In genomic region chr11:69471491-69471890, GRCm38 (mm10) we compare ENCODE assay signal across 17 mouse cellular contexts. TPM values are rescaled to one million over a fixed set of nuclear protein-coding genes. Genes with fewer than 3 reads are reported as not detected.
DNase-seq lines count a peak whose midpoint lies in the region; ATAC-seq and TF ChIP-seq lines count a peak whose summit lies in the region.
"Had no signal": no experiment of that assay in that cellular context is flagged by ENCODE, and none has a peak within 500 bp of the region (broad histone marks: within the 10 kb centered on the region; RNA-seq: fewer than 3 reads in every experiment).

No protein-coding gene starts in this region.

- no peak for DNase-seq in heart, adult 9 months (ENCODE audit: low spot score in 2 of 2)
- DNase-seq in 416B (ENCODE audit: low read depth) = peak; percentile 32
- peak; percentile 47 for DNase-seq in MEL (ENCODE audit: low read depth, low spot score)
- DNase-seq in embryonic facial prominence, embryonic 14.5 days (ENCODE audit: low spot score) = peak; percentile 40
- DNase-seq in left cerebral cortex, postnatal 14 days (ENCODE audit: low spot score in 2 of 2) = no peak
- no peak for DNase-seq in lung, postnatal 36 days
- DNase-seq: cerebellum, postnatal 10 days; heart, adult 11 months; heart, postnatal 4 days; kidney, adult 18-20 months; liver, embryonic 13.5 days; lung, postnatal 4 days; thymus, postnatal 14 days had no signal

- H3K9me3 ChIP-seq in heart, embryonic 12.5 days (replicated peaks) = no peaks in the 10 kb centered on the region
- H3K9me3 ChIP-seq in MEL (replicated peaks; ENCODE audit: insufficient read depth, low read length) = no peaks in the 10 kb centered on the region
- no peaks in the 10 kb centered on the region for H3K9me3 ChIP-seq in embryonic facial prominence, embryonic 14.5 days (ENCODE audit: control insufficient read depth, low read length)
- H3K9me3 ChIP-seq in forebrain, embryonic 13.5 days (replicated peaks) = no peaks in the 10 kb centered on the region
- H3K9me3 ChIP-seq: liver, embryonic 13.5 days had no signal

- H3K79me2 ChIP-seq in MEL (ENCODE audit: control insufficient read depth, insufficient read depth, low read length, poor library complexity) = no peaks in the 10 kb centered on the region

- H3K9ac ChIP-seq in heart, embryonic 12.5 days = 0 out of 2 replicates have a peak overlapping the region, but pooled peaks have one; percentile 15
- no peak overlapping the region for H3K9ac ChIP-seq in MEL (ENCODE audit: control insufficient read depth, low read depth, low read length, poor library complexity, severe bottlenecking)
- no peak overlapping the region for H3K9ac ChIP-seq in embryonic facial prominence, embryonic 14.5 days (ENCODE audit: low read depth, low read length)
- no peak overlapping the region for H3K9ac ChIP-seq in forebrain, embryonic 13.5 days
- H3K9ac ChIP-seq: liver, embryonic 13.5 days had no signal

- peaks cover 26% of the 10 kb centered on the region for H3K4me1 ChIP-seq in heart, embryonic 12.5 days (replicated peaks)
- H3K4me1 ChIP-seq in MEL (ENCODE audit: control insufficient read depth in 1 of 2, insufficient read depth in 2 of 2, low read length in 2 of 2) = peaks cover 2 to 31% of the 10 kb centered on the region in 2 experiments; a peak in 3 of 4 replicates
- H3K4me1 ChIP-seq in embryonic facial prominence, embryonic 14.5 days (ENCODE audit: control insufficient read depth, insufficient read depth, low read length) = no peaks in the 10 kb centered on the region
- no peaks in the 10 kb centered on the region for H3K4me1 ChIP-seq in forebrain, embryonic 13.5 days

- no peaks in the 10 kb centered on the region for H3K36me3 ChIP-seq in heart, embryonic 12.5 days
- peaks cover 0 to 15% of the 10 kb centered on the region in 2 experiments; a peak in 2 of 4 replicates for H3K36me3 ChIP-seq in MEL (ENCODE audit: control insufficient read depth in 1 of 2, insufficient read depth in 2 of 2, low read length in 2 of 2)
- H3K36me3 ChIP-seq in embryonic facial prominence, embryonic 14.5 days (ENCODE audit: control insufficient read depth, insufficient read depth, low read length) = no peaks in the 10 kb centered on the region
- H3K36me3 ChIP-seq in forebrain, embryonic 13.5 days (ENCODE audit: poor library complexity, severe bottlenecking) = no peaks in the 10 kb centered on the region
- H3K36me3 ChIP-seq: liver, embryonic 13.5 days had no signal

- H3K27ac ChIP-seq in heart, embryonic 12.5 days (ENCODE audit: poor library complexity, severe bottlenecking) = no peak overlapping the region
- H3K27ac ChIP-seq in MEL (ENCODE audit: control insufficient read depth, low read depth, low read length) = no peak overlapping the region
- H3K27ac ChIP-seq in embryonic facial prominence, embryonic 14.5 days (replicated peaks; ENCODE audit: low read depth, low read length) = no peak overlapping the region
- no peak overlapping the region for H3K27ac ChIP-seq in forebrain, embryonic 13.5 days
- H3K27ac ChIP-seq: liver, embryonic 13.5 days had no signal

- TF ChIP-seq EP300 in MEL (IDR thresholded peaks at IDR 0.05; ENCODE audit: low read depth in 1 of 2, low read length in 2 of 2) = no peak

- no peak for TF ChIP-seq RAD21 in MEL (IDR thresholded peaks at IDR 0.05; ENCODE audit: low read depth, low read length)

- no peak for TF ChIP-seq POLR2A in MEL (IDR thresholded peaks at IDR 0.05; ENCODE audit: control insufficient read depth in 1 of 2, insufficient read depth in 1 of 2, low read depth in 1 of 2, low read length in 2 of 2, poor library complexity in 1 of 2)

- no peak for TF ChIP-seq CTCF in MEL (IDR thresholded peaks at IDR 0.05 in 2 of 3, conservative IDR thresholded peaks at IDR 0.05 in 1 of 3; ENCODE audit: control insufficient read depth in 1 of 3, insufficient read depth in 1 of 3, low read depth in 2 of 3, low read length in 3 of 3, poor library complexity in 1 of 3, severe bottlenecking in 1 of 3)

- no peak overlapping the region for H3K4me3 ChIP-seq in heart, embryonic 12.5 days
- H3K4me3 ChIP-seq in MEL (ENCODE audit: control insufficient read depth in 1 of 2, insufficient read depth in 1 of 2, low read depth in 2 of 2, low read length in 2 of 2) = no peak overlapping the region
- H3K4me3 ChIP-seq in embryonic facial prominence, embryonic 14.5 days (ENCODE audit: low read depth, low read length) = no peak overlapping the region
- no peak overlapping the region for H3K4me3 ChIP-seq in forebrain, embryonic 13.5 days
- H3K4me3 ChIP-seq: erythroblast, embryonic 14.5 days; liver, embryonic 13.5 days had no signal

- H3K27me3 ChIP-seq in heart, embryonic 12.5 days (replicated peaks) = 0 out of 2 replicates have a peak, but pooled peaks cover 4% of the 10 kb centered on the region
- H3K27me3 ChIP-seq in MEL (ENCODE audit: control insufficient read depth in 1 of 2, insufficient read depth in 2 of 2, low read length in 2 of 2) = peaks cover 0 to 11% of the 10 kb centered on the region in 2 experiments; a peak in 2 of 4 replicates
- H3K27me3 ChIP-seq in embryonic facial prominence, embryonic 14.5 days (replicated peaks; ENCODE audit: control insufficient read depth, insufficient read depth, low read length) = no peaks in the 10 kb centered on the region
- H3K27me3 ChIP-seq in forebrain, embryonic 13.5 days = no peaks in the 10 kb centered on the region

- ATAC-seq in heart, embryonic 12.5 days (ENCODE audit: insufficient number of reproducible peaks, low FRiP score) = no peak
- ATAC-seq in embryonic facial prominence, embryonic 14.5 days (ENCODE audit: low read depth) = no peak
- no peak for ATAC-seq in forebrain, embryonic 13.5 days
- ATAC-seq: activated CD4-positive, CD25-positive, alpha-beta regulatory T cell, adult 4 months had no signal

- peak overlapping the region; percentile 32 for H3K4me2 ChIP-seq in heart, embryonic 12.5 days
- no peak overlapping the region for H3K4me2 ChIP-seq in embryonic facial prominence, embryonic 14.5 days (ENCODE audit: low read depth, low read length)
- H3K4me2 ChIP-seq in forebrain, embryonic 13.5 days = no peak overlapping the region
- H3K4me2 ChIP-seq: liver, embryonic 13.5 days had no signal

- WGBS in heart, embryonic 12.5 days = 4% methylated on average over 8 of the region's 8 CpGs
- WGBS in embryonic facial prominence, embryonic 14.5 days = 11% methylated on average over 8 of the region's 8 CpGs
- WGBS in forebrain, embryonic 13.5 days = 20% methylated on average over 8 of the region's 8 CpGs

- intact Hi-C loops in left cerebral cortex, postnatal 14 days (cut with DNase I) = no loop called here

TF ChIP-seq in MEL, 35 proteins besides CTCF, POLR2A, EP300 and RAD21:
- TF ChIP-seq NELFE (IDR thresholded peaks at IDR 0.05; ENCODE audit: low read depth, low read length) (no peak), SMC3 (IDR thresholded peaks at IDR 0.05; ENCODE audit: low read depth, low read length) (no peak), ZMIZ1 (IDR thresholded peaks at IDR 0.05; ENCODE audit: low read depth, low read length) (no peak), RCOR1 (IDR thresholded peaks at IDR 0.05; ENCODE audit: low read depth, low read length) (no peak), GABPA (IDR thresholded peaks at IDR 0.05; ENCODE audit: low read depth, low read length) (no peak), E2F4 (IDR thresholded peaks at IDR 0.05; ENCODE audit: borderline replicate concordance, low read depth, low read length) (no peak), CHD2 (IDR thresholded peaks at IDR 0.05; ENCODE audit: low read length) (no peak), MYC (IDR thresholded peaks at IDR 0.05; ENCODE audit: low read depth, low read length) (no peak), UBTF (IDR thresholded peaks at IDR 0.05; ENCODE audit: borderline replicate concordance, insufficient read depth, low read depth, low read length) (no peak), TBP (IDR thresholded peaks at IDR 0.05; ENCODE audit: low read depth, low read length) (no peak), ZKSCAN1 (IDR thresholded peaks at IDR 0.05; ENCODE audit: low read depth, low read length) (no peak), GATA1 (IDR thresholded peaks at IDR 0.05; ENCODE audit: low read depth, low read length) (no peak), POLR2AphosphoS5 (IDR thresholded peaks at IDR 0.05; ENCODE audit: borderline replicate concordance, low read depth, low read length) (no peak), CHD1 (IDR thresholded peaks at IDR 0.05; ENCODE audit: low read depth, low read length) (no peak), ELF1 (IDR thresholded peaks at IDR 0.05; ENCODE audit: low read depth, low read length) (no peak), MAX (IDR thresholded peaks at IDR 0.05; ENCODE audit: low read length) (no peak), MEF2A (IDR thresholded peaks at IDR 0.05; ENCODE audit: extremely low read depth, insufficient replicate concordance, low read depth, low read length, poor library complexity, severe bottlenecking) (no peak), MAZ (IDR thresholded peaks at IDR 0.05; ENCODE audit: low read depth, low read length) (no peak), POLR2AphosphoS2 (IDR thresholded peaks at IDR 0.05; ENCODE audit: low read length) (no peak)

RNA-seq across cellular contexts. Expression of gene Kdm6b, which starts 58.0 kb away (rescaled TPM):
- 24.9 and 25.4 TPM in 2 replicates for polyA plus RNA-seq in heart, embryonic 12.5 days (2016; fragmentation: Nextera tagmentation; extraction: Ambion mirVana)
- 5.8 and 7.2 TPM in 2 replicates for total RNA-seq in MEL (2012; rRNA removed)
- polyA plus RNA-seq in MEL (2012; ENCODE audit: insufficient read depth in 1 of 2, insufficient read length in 2 of 2, low read depth in 1 of 2, low replicate concordance in 2 of 2, missing spikeins in 1 of 2) = 10 to 100 TPM; 25.0 to 43.4 TPM
- polyA plus RNA-seq in embryonic facial prominence, embryonic 14.5 days (2014; fragmentation: Nextera tagmentation; extraction: Ambion mirVana) = 24.2 and 24.3 TPM in 2 replicates
- 10 to 100 TPM; 33.0 to 33.3 TPM for total RNA-seq in left cerebral cortex, postnatal 14 days (2021)
- 55.4 and 59.3 TPM in 2 replicates for polyA plus RNA-seq in forebrain, embryonic 13.5 days (2015; fragmentation: Nextera tagmentation; extraction: Ambion mirVana)

Comparison
In these comparisons a context has a peak if more than half of its experiments do, and no peak if none do; other contexts are left out.
1. DNase-seq: peak in 416B (single experiment), MEL (single experiment) and embryonic facial prominence, embryonic 14.5 days (single experiment); none in heart, adult 9 months (0 of 2), left cerebral cortex, postnatal 14 days (0 of 2) and lung, postnatal 36 days (single experiment).